In genomic region chr12:87282743-87283142, GRCm38 (mm10) we compare ENCODE assay signal across 30 mouse cellular contexts. TPM values are rescaled to one million over a fixed set of nuclear protein-coding genes. Genes with fewer than 3 reads are reported as not detected.
"Had no signal": no experiment of that assay in that cellular context is flagged by ENCODE, and none has a peak within 500 bp of the region (broad histone marks: within the 10 kb centered on the region; RNA-seq: fewer than 3 reads in every experiment).

No protein-coding gene starts in this region.

- H3K4me2 ChIP-seq: heart, embryonic 11.5 days; heart, embryonic 13.5 days; heart, embryonic 15.5 days; hindbrain, embryonic 12.5 days; hindbrain, embryonic 14.5 days; intestine, embryonic 15.5 days; limb, embryonic 13.5 days; limb, embryonic 15.5 days; liver, embryonic 12.5 days had no signal

- H3K9me3 ChIP-seq: heart, embryonic 13.5 days; heart, embryonic 15.5 days; hindbrain, embryonic 10.5 days; intestine, embryonic 15.5 days; limb, embryonic 13.5 days; limb, embryonic 15.5 days; liver, embryonic 12.5 days had no signal

- H3K4me3 ChIP-seq: heart, adult 2 months; heart, embryonic 13.5 days; heart, embryonic 15.5 days; hindbrain, embryonic 10.5 days; hindbrain, embryonic 12.5 days; intestine, embryonic 15.5 days; layer of hippocampus, adult 2 months; limb, embryonic 13.5 days; limb, embryonic 15.5 days; liver, embryonic 12.5 days had no signal

- ATAC-seq: hindbrain, embryonic 16.5 days; inflammation-experienced regulatory T-cells, adult 6 months; intestine, embryonic 15.5 days; intestine, postnatal 0 days; liver, embryonic 12.5 days had no signal

- H3K27me3 ChIP-seq: heart, embryonic 13.5 days; heart, embryonic 15.5 days; hindbrain, embryonic 12.5 days; intestine, embryonic 15.5 days; limb, embryonic 13.5 days; limb, embryonic 15.5 days; liver, embryonic 12.5 days had no signal

- H3K9ac ChIP-seq: heart, embryonic 13.5 days; heart, embryonic 15.5 days; hindbrain, embryonic 12.5 days; hindbrain, embryonic 14.5 days; intestine, embryonic 15.5 days; limb, embryonic 13.5 days; limb, embryonic 15.5 days; liver, embryonic 12.5 days had no signal

- H3K27ac ChIP-seq: heart, adult 2 months; heart, embryonic 13.5 days; heart, embryonic 15.5 days; hindbrain, embryonic 10.5 days; hindbrain, embryonic 12.5 days; hindbrain, embryonic 14.5 days; intestine, embryonic 15.5 days; layer of hippocampus, adult 2 months; limb, embryonic 13.5 days; limb, embryonic 15.5 days; liver, embryonic 12.5 days had no signal

- H3K36me3 ChIP-seq: heart, embryonic 13.5 days; heart, embryonic 15.5 days; hindbrain, embryonic 10.5 days; intestine, embryonic 15.5 days; limb, embryonic 13.5 days; limb, embryonic 15.5 days; liver, embryonic 12.5 days had no signal

- DNase-seq: gastrocnemius, postnatal 14 days; gastrocnemius, postnatal 36 days; heart, adult 11 months; heart, adult 2 months; heart, postnatal 14 days; heart, postnatal 4 days; kidney, adult 18-20 months; kidney, adult 8-10 months; kidney, postnatal 10 days; kidney, postnatal 25 days; kidney, postnatal 4 days; layer of hippocampus, postnatal 36 days; left cerebral cortex, postnatal 4 days had no signal

RNA-seq across cellular contexts. Expression of gene Ism2, which starts 16.8 kb away (rescaled TPM):
- total RNA-seq: gastrocnemius, adult 18-20 months; gastrocnemius, adult 8-10 months; gastrocnemius, postnatal 36 days; heart, adult 2 months had no signal
- polyA plus RNA-seq: inflammation-experienced regulatory T-cells, adult 6 months had no signal

RNA-seq across cellular contexts. Expression of gene Noxred1, which starts 44.2 kb away (rescaled TPM):
- total RNA-seq: liver, adult 2 months had no signal
